Mouse (Mus musculus): Measurements from ENCODE around the gene Atp6v1fnb.

GRCm38 (mm10) chr6:29473941-29474691, 2.9 kb downstream of the Atp6v1fnb start:
- TF ChIP-seq CTCF (IDR thresholded peaks at IDR 0.05; ENCODE audit: control insufficient read depth, insufficient read depth, insufficient read length): no peak
- TF ChIP-seq USF1 (IDR thresholded peaks at IDR 0.05; ENCODE audit: low read depth): no peak
- no peak for TF ChIP-seq MAX (IDR thresholded peaks at IDR 0.05)
- no peak for TF ChIP-seq MYOD1 (IDR thresholded peaks at IDR 0.05; ENCODE audit: control insufficient read depth, insufficient read length, low read depth)

All from C2C12 (cell line).